Mouse (Mus musculus) stomach, embryonic 14.5 days (tissue): ENCODE results near the gene Ube2o. TPM values are rescaled to one million over a fixed set of nuclear protein-coding genes. Genes with fewer than 3 reads are reported as not detected.

Experiments
- ATAC-seq: fragments of 200-750 bp; cut with Nextera tagmentation; 2 replicates; pipeline ENCODE4 v1.8.0; 2017; ENCODE audit warnings: low read depth, moderate TSS enrichment; ENCODE audit not compliant: insufficient number of reproducible peaks, insufficient read depth, low FRiP score
- H3K27ac ChIP-seq: fragments of 300-500 bp; sonication (generic); 2 replicates; pipeline ENCODE4 v1.5.1; 2014; ENCODE audit warnings: mild to moderate bottlenecking, low read length, moderate library complexity, mixed read lengths
- H3K27me3 ChIP-seq: fragments of 300-500 bp; sonication (generic); 2 replicates; pipeline ENCODE4 v1.6.1; 2014; ENCODE audit warnings: low read length, control low read depth, mixed read lengths; ENCODE audit not compliant: control insufficient read depth, insufficient read depth
- H3K36me3 ChIP-seq: fragments of 300-500 bp; sonication (generic); 2 replicates; pipeline ENCODE4 v1.6.1; 2014; ENCODE audit warnings: mild to moderate bottlenecking, control low read depth, low read length, moderate library complexity, mixed read lengths; ENCODE audit not compliant: control insufficient read depth, insufficient read depth
- H3K4me1 ChIP-seq: fragments of 300-500 bp; sonication (generic); 2 replicates; pipeline ENCODE4 v1.6.1; 2014; ENCODE audit warnings: low read length, control low read depth, mixed read lengths; ENCODE audit not compliant: control insufficient read depth, insufficient read depth
- H3K4me2 ChIP-seq: fragments of 300-500 bp; sonication (generic); replicated peaks from 2 replicates; pipeline ENCODE4 v1.6.1; 2014; ENCODE audit warnings: low read depth, low read length, control low read depth
- H3K4me3 ChIP-seq: fragments of 300-500 bp; sonication (generic); 2 replicates; pipeline ENCODE4 v1.5.1; 2014; ENCODE audit warnings: low read depth, low read length, control low read depth
- H3K9ac ChIP-seq: fragments of 300-500 bp; sonication (generic); replicated peaks from 2 replicates; pipeline ENCODE4 v1.6.1; 2014; ENCODE audit warnings: low read depth, mild to moderate bottlenecking, control low read depth, low read length, moderate library complexity, mixed read lengths
- H3K9me3 ChIP-seq: fragments of 300-500 bp; sonication (generic); 2 replicates; pipeline ENCODE4 v1.6.1; 2016; ENCODE audit warnings: low read depth, low read length, control low read depth; ENCODE audit not compliant: control insufficient read depth
- WGBS: fragments of 180-500 bp; shearing (Covaris S2); extraction: QIAGEN DNeasy Blood & Tissue Kit; methylation state at CpG from one replicate; pipeline ENCODE4 v1.1.7; 2014; 5-methylcytosine and 5-hydroxymethylcytosine counted together
- polyA plus RNA-seq: library from polyadenylated mRNA; unstranded; fragments of >200 nt; fragmentation: Nextera tagmentation; extraction: Ambion mirVana; gene quantifications from 2 replicates; pipeline ENCODE4 v1.2.1, GENCODE M21; 2014

Ube2o gene
- polyA plus RNA-seq, 1 experiment from 2014 or later = 11.4 TPM

GRCm38 (mm10) chr11:116522886-116523698 lies 58.2 kb downstream of the Ube2o start:
- H3K9ac ChIP-seq = no peak overlapping the region
- ATAC-seq = no peak

GRCm38 (mm10) chr11:116522046-116522445 lies 59.2 kb downstream of the Ube2o start:
- whole genome bisulfite sequencing = 68% methylated on average over 3 of the region's 3 CpGs
- H3K9ac ChIP-seq = no peak overlapping the region
- peaks cover 26% of the 10 kb centered on the region for H3K4me1 ChIP-seq
- H3K9me3 ChIP-seq = no peaks in the 10 kb centered on the region
- no peak overlapping the region for H3K27ac ChIP-seq
- ATAC-seq = no peak; the same call in 1 of the 2 replicates
- H3K27me3 ChIP-seq = no peaks in the 10 kb centered on the region
- no peak overlapping the region for H3K4me3 ChIP-seq
- H3K4me2 ChIP-seq = no peak overlapping the region
- H3K36me3 ChIP-seq = no peaks in the 10 kb centered on the region

More at GRCm38 (mm10) chr11:116522886-116523698, 58.2 kb downstream of the Ube2o start:
- Histone ChIP-seq H3K4me2 (no peak overlapping the region), H3K4me3 (no peak overlapping the region), H3K9me3 (no peaks in the 10 kb centered on the region), H3K27me3 (no peaks in the 10 kb centered on the region), H3K4me1 (peaks cover 26% of the 10 kb centered on the region), H3K27ac (peak overlapping the region; percentile 27; the same call in 1 of the 2 replicates), H3K36me3 (no peaks in the 10 kb centered on the region)
- WGBS = 50% methylated on average over 16 of the region's 16 CpGs

DNA sequence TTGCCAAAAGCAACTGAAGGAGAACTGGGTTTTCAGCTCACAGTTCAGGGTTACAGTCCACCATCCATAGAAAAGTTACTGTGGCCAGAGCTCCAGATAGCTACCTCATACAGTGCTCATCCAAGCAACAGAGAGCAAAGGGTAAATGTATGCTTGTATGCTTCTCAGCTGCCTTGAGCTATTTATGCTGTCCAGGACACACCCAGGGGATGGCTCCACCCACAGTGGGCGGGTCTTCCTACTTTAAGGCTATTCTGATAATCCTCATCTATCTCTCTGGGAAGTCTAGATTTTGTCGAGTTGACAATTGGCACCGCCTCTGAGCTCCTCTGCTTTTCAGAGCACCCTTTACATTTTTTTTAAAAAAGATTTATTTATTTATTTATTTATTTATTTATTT lies 60.1 kb downstream of the Ube2o start:
- no peak overlapping the region for H3K9ac ChIP-seq
- no peak overlapping the region for H3K27ac ChIP-seq
- no peak for ATAC-seq
- no peaks in the 10 kb centered on the region for H3K9me3 ChIP-seq
- H3K36me3 ChIP-seq = no peaks in the 10 kb centered on the region
- no peak overlapping the region for H3K4me2 ChIP-seq
- H3K27me3 ChIP-seq = no peaks in the 10 kb centered on the region
- H3K4me3 ChIP-seq = no peak overlapping the region
- H3K4me1 ChIP-seq = peaks cover 26% of the 10 kb centered on the region
- WGBS = 55% methylated on average over 3 of the region's 3 CpGs

GRCm38 (mm10) chr11:116518482-116518881 lies 62.8 kb downstream of the Ube2o start:
- H3K27ac ChIP-seq = peak overlapping the region; percentile 87; the same call in 1 of the 2 replicates

DNA sequence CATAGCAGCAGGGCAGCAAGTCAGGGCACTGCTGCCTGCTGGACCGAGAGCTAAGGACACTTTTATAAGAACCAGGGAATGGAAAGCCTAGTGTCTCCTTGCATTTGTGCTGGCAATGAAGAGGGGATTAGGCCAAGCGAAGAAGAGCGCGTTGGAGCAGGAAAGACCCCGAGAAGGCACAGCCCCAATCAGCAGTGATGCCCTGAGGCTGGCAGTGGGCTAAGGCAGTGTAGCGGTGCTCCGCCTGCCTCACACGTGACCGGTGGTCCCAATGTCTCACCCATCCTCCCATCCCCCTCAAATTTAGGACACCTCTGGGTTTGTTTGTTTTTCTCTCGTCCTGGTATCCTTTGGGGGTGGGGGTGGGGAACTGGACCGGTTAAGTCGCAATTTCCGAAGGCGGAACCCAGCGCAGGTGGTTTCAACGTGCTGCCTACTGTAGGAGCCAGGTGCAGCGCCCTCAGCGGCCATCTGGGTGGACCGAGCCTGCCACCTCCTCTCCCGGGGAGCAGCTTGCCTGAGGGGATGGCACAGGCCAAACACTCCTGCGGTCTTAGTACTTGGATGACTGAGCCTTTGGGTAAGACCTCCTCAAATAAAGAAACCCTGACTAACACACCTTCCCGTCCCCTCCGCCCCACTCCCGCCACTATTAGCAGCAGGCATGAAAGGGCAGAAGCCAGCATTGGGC lies 65.8 kb downstream of the Ube2o start:
- no peak overlapping the region for H3K4me2 ChIP-seq

More at GRCm38 (mm10) chr11:116518482-116518881, 62.8 kb downstream of the Ube2o start:
- peaks cover 21% of the 10 kb centered on the region for H3K4me1 ChIP-seq
- no peaks in the 10 kb centered on the region for H3K36me3 ChIP-seq
- WGBS = 30% methylated on average over 8 of the region's 8 CpGs
- H3K27me3 ChIP-seq = no peaks in the 10 kb centered on the region
- H3K4me3 ChIP-seq = no peak overlapping the region
- no peaks in the 10 kb centered on the region for H3K9me3 ChIP-seq
- ATAC-seq = peak; percentile 61; the same call in 1 of the 2 replicates
- no peak overlapping the region for H3K9ac ChIP-seq
- no peak overlapping the region for H3K4me2 ChIP-seq

GRCm38 (mm10) chr11:116513531-116514038 lies 67.7 kb downstream of the Ube2o start:
- Histone ChIP-seq H3K27me3 (no peaks in the 10 kb centered on the region), H3K9me3 (no peaks in the 10 kb centered on the region), H3K4me2 (no peak overlapping the region), H3K9ac (no peak overlapping the region), H3K4me1 (peaks cover 2% of the 10 kb centered on the region; the same call in 1 of the 2 replicates), H3K4me3 (no peak overlapping the region), H3K27ac (no peak overlapping the region), H3K36me3 (no peaks in the 10 kb centered on the region)
- no peak for ATAC-seq
- 61% methylated on average over 4 of the region's 4 CpGs for WGBS

More for the DNA sequence above, 65.8 kb downstream of the Ube2o start:
- Histone ChIP-seq H3K27me3 (no peaks in the 10 kb centered on the region), H3K9ac (no peak overlapping the region), H3K4me3 (no peak overlapping the region), H3K27ac (no peak overlapping the region), H3K36me3 (no peaks in the 10 kb centered on the region), H3K9me3 (no peaks in the 10 kb centered on the region), H3K4me1 (peaks cover 4% of the 10 kb centered on the region)
- no peak for ATAC-seq
- WGBS = 24% methylated on average over 24 of the region's 24 CpGs

- H3K4me3 ChIP-seq = no peak overlapping the region
- no peaks in the 10 kb centered on the region; the same call in 1 of the 2 replicates for H3K4me1 ChIP-seq
- H3K4me2 ChIP-seq = no peak overlapping the region
- WGBS = 82% methylated on average over 6 of the region's 6 CpGs
- H3K27ac ChIP-seq = no peak overlapping the region
- no peaks in the 10 kb centered on the region for H3K9me3 ChIP-seq
- H3K36me3 ChIP-seq = no peaks in the 10 kb centered on the region
- H3K27me3 ChIP-seq = no peaks in the 10 kb centered on the region
- H3K9ac ChIP-seq = no peak overlapping the region
- ATAC-seq = no peak
Measured at GRCm38 (mm10) chr11:116512987-116513386, 68.3 kb downstream of the Ube2o start.

- H3K4me3 ChIP-seq = no peak overlapping the region
- ATAC-seq = no peak
- H3K9ac ChIP-seq = no peak overlapping the region
- H3K4me1 ChIP-seq = no peaks in the 10 kb centered on the region
- 91% methylated on average over 7 of the region's 7 CpGs for WGBS
- no peaks in the 10 kb centered on the region for H3K27me3 ChIP-seq
- no peaks in the 10 kb centered on the region for H3K36me3 ChIP-seq
- no peaks in the 10 kb centered on the region for H3K9me3 ChIP-seq
- H3K27ac ChIP-seq = no peak overlapping the region
- H3K4me2 ChIP-seq = no peak overlapping the region
Measured at GRCm38 (mm10) chr11:116512154-116512553, 69.1 kb downstream of the Ube2o start.
